Mouse (Mus musculus) gastrocnemius, adult 2 months (tissue): ENCODE data around the gene B630019K06Rik. TPM values are rescaled to one million over a fixed set of nuclear protein-coding genes. Genes with fewer than 3 reads are reported as not detected.

Experiments
- DNase-seq: peaks from one replicate; pipeline ENCODE4 v3.0.0; 2022
- H3K27ac ChIP-seq: fragments of 200-600 bp; 2 replicates; pipeline ENCODE4 v1.8.1; 2022; ENCODE audit warnings: mild to moderate bottlenecking
- H3K4me3 ChIP-seq: fragments of 200-600 bp; 2 replicates; pipeline ENCODE4 v1.8.1; 2022; ENCODE audit warnings: mild to moderate bottlenecking, moderate library complexity
- CTCF ChIP-seq: fragments of 200-600 bp; IDR thresholded peaks from 2 replicates; pipeline ENCODE4 v1.8.1; 2022; ENCODE audit warnings: antibody characterized with exemption, mild to moderate bottlenecking, moderate library complexity
- intact Hi-C: fragments of 180-260 bp; cut with DNase I; formaldehyde crosslinking; loops from one replicate; pipeline ENCODE4 v1.15.1; 2025
- total RNA-seq, 2 experiments: library from RNA; stranded (reverse); gene quantifications; 2 replicates each; pipeline ENCODE4 v1.2.3; 2021

B630019K06Rik gene
- total RNA-seq, 2 experiments from 2014 or later: 0.15 to 0.47 TPM

- intact Hi-C loops: no loop called here
Observed at GRCm38 (mm10) chrX:8927308-8927707, 35.1 kb downstream of the B630019K06Rik start.

GRCm38 (mm10) chrX:8944041-8944440 is 51.9 kb downstream of the B630019K06Rik start:
- no peak overlapping the region for H3K27ac ChIP-seq
- intact Hi-C loops: no loop called here
- H3K4me3 ChIP-seq: no peak overlapping the region
- no peak for DNase-seq
- no peak for TF ChIP-seq CTCF

More at GRCm38 (mm10) chrX:8927308-8927707, 35.1 kb downstream of the B630019K06Rik start:
- TF ChIP-seq CTCF: no peak
- no peak overlapping the region for H3K4me3 ChIP-seq
- no peak overlapping the region for H3K27ac ChIP-seq
- DNase-seq: no peak

Other genes starting within 250 kb of the B630019K06Rik start
- gene Ssxb8, start 201.5 kb upstream of the B630019K06Rik start, total RNA-seq: not detected
- not detected for gene Ssx9, start 143.9 kb upstream of the B630019K06Rik start, total RNA-seq
- not detected for gene Ssxb5, start 88.7 kb upstream of the B630019K06Rik start, total RNA-seq
- not detected for gene Gm6592, start 48.4 kb upstream of the B630019K06Rik start, total RNA-seq
- not detected for gene Gm5751, start 18.1 kb upstream of the B630019K06Rik start, total RNA-seq
- gene Fthl17b, start 70.6 kb downstream of the B630019K06Rik start, total RNA-seq: not detected
- not detected for gene Fthl17c, start 84.2 kb downstream of the B630019K06Rik start, total RNA-seq
- gene Fthl17d, start 94.4 kb downstream of the B630019K06Rik start, total RNA-seq: not detected
- not detected for gene Fthl17e, start 141.1 kb downstream of the B630019K06Rik start, total RNA-seq
- gene Fthl17f, start 170.6 kb downstream of the B630019K06Rik start, total RNA-seq: not detected
- not detected for gene 4930402K13Rik, start 212.2 kb downstream of the B630019K06Rik start, total RNA-seq